Comparison of ENCODE assay signal across 14 mouse cellular contexts in the genomic region with DNA sequence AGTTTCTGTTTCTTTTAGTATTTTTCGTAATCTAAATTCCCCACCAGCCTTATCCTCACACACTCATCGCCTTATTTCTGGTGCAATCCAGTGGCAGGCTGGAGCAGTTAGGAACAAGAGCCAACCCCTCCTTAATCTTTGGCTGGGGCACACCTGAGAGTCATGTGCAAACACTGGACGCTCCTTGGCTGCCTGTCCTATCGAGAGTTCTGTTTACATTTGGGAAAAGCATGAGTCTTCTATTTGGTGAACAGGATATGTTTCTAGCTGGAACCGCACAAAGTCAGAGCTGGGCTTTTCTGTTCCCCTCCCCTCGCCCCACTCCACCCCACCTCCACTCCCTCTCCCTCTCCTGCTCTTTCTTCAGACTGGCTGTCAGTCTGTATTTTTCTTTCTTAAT. TPM values are rescaled to one million over a fixed set of nuclear protein-coding genes. Genes with fewer than 3 reads are reported as not detected.
DNase-seq lines count a peak whose midpoint lies in the region; ATAC-seq and TF ChIP-seq lines count a peak whose summit lies in the region.
"Had no signal": no experiment of that assay in that cellular context is flagged by ENCODE, and none has a peak within 500 bp of the region (broad histone marks: within the 10 kb centered on the region; RNA-seq: fewer than 3 reads in every experiment).

No protein-coding gene starts in this region.

- peak overlapping the region; percentile 35; the same call in 1 of the 2 replicates for H3K27ac ChIP-seq in liver, adult 2 months (replicated peaks; ENCODE audit: insufficient read depth, low read depth, low read length)
- H3K27ac ChIP-seq in liver, embryonic 11.5 days (ENCODE audit: low read depth, low read length), result no peak overlapping the region
- no peak overlapping the region for H3K27ac ChIP-seq in heart, embryonic 14.5 days (replicated peaks in 1 of 2; ENCODE audit: control insufficient read depth in 1 of 2, insufficient read depth in 1 of 2, low read depth in 2 of 2, low read length in 2 of 2)
- H3K27ac ChIP-seq in stomach, postnatal 0 days (replicated peaks), result peak overlapping the region; percentile 82
- H3K27ac ChIP-seq: embryonic facial prominence, embryonic 12.5 days; kidney, postnatal 0 days; left cerebral cortex, adult 2 months; liver, embryonic 13.5 days had no signal

- DNase-seq in liver, adult 2 months (ENCODE audit: extremely low read depth, low read depth, low spot score), result peak; percentile 84
- no peak for DNase-seq in liver, embryonic 11.5 days (ENCODE audit: low spot score)
- peak; percentile 67 for DNase-seq in lung, adult 2 months
- peak; percentile 76 for DNase-seq in stomach, postnatal 0 days (ENCODE audit: low spot score)
- no peak for DNase-seq in thymus, postnatal 0 days (ENCODE audit: low spot score)
- DNase-seq in frontal cortex, adult 2 months (ENCODE audit: extremely low spot score in 1 of 2, low spot score in 1 of 2), result no peak
- DNase-seq: cerebellum, adult 2 months; forebrain, postnatal 0 days; liver, embryonic 13.5 days; thymus, adult 18-20 months had no signal

- H3K4me3 ChIP-seq in liver, adult 2 months (ENCODE audit: insufficient read depth, low read depth, low read length), result no peak overlapping the region
- no peak overlapping the region for H3K4me3 ChIP-seq in liver, embryonic 11.5 days (ENCODE audit: low read depth, low read length)
- H3K4me3 ChIP-seq in heart, embryonic 14.5 days (ENCODE audit: control insufficient read depth in 1 of 2, insufficient read depth in 1 of 2, low read depth in 1 of 2, low read length in 2 of 2), result no peak overlapping the region
- no peak overlapping the region for H3K4me3 ChIP-seq in lung, adult 2 months (replicated peaks; ENCODE audit: extremely low read depth, low read depth, low read length)
- H3K4me3 ChIP-seq in stomach, postnatal 0 days (ENCODE audit: low read depth, low read length), result no peak overlapping the region
- H3K4me3 ChIP-seq: embryonic facial prominence, embryonic 12.5 days; left cerebral cortex, adult 2 months; liver, embryonic 13.5 days had no signal

- no peak overlapping the region for H3K9ac ChIP-seq in liver, adult 2 months (ENCODE audit: low read depth, low read length)
- no peak overlapping the region for H3K9ac ChIP-seq in liver, embryonic 11.5 days (ENCODE audit: low read depth, low read length)
- no peak overlapping the region for H3K9ac ChIP-seq in heart, embryonic 14.5 days (ENCODE audit: low read length)
- H3K9ac ChIP-seq in stomach, postnatal 0 days (ENCODE audit: low read length), result no peak overlapping the region; the same call in 1 of the 2 replicates
- H3K9ac ChIP-seq: embryonic facial prominence, embryonic 12.5 days; forebrain, postnatal 0 days; liver, embryonic 13.5 days had no signal

- no peaks in the 10 kb centered on the region for H3K9me3 ChIP-seq in liver, embryonic 11.5 days (ENCODE audit: control insufficient read depth, low read length)
- no peaks in the 10 kb centered on the region for H3K9me3 ChIP-seq in heart, embryonic 14.5 days (ENCODE audit: control insufficient read depth, low read length)
- no peaks in the 10 kb centered on the region for H3K9me3 ChIP-seq in stomach, postnatal 0 days (ENCODE audit: control insufficient read depth, low read length)
- H3K9me3 ChIP-seq: embryonic facial prominence, embryonic 12.5 days; liver, embryonic 13.5 days had no signal

- H3K4me1 ChIP-seq in liver, adult 2 months (ENCODE audit: control insufficient read depth, insufficient read depth, low read length), result peaks cover 31% of the 10 kb centered on the region
- H3K4me1 ChIP-seq in liver, embryonic 11.5 days (replicated peaks; ENCODE audit: control insufficient read depth, insufficient read depth, low read length), result peaks cover 14% of the 10 kb centered on the region
- peaks cover 22 to 43% of the 10 kb centered on the region in 2 experiments for H3K4me1 ChIP-seq in heart, embryonic 14.5 days (ENCODE audit: control insufficient read depth in 2 of 2, insufficient read depth in 2 of 2, low read length in 2 of 2)
- peaks cover 15% of the 10 kb centered on the region for H3K4me1 ChIP-seq in lung, adult 2 months (ENCODE audit: control insufficient read depth, insufficient read depth, low read length)
- 0 out of 2 replicates have a peak, but pooled peaks cover 3% of the 10 kb centered on the region for H3K4me1 ChIP-seq in stomach, postnatal 0 days (replicated peaks; ENCODE audit: control insufficient read depth, insufficient read depth)

- 22% methylated on average over 6 of the region's 6 CpGs for WGBS in liver, adult 2 months
- WGBS in liver, embryonic 11.5 days, result 53% methylated on average over 6 of the region's 6 CpGs
- 44% methylated on average over 6 of the region's 6 CpGs for WGBS in heart, embryonic 14.5 days
- WGBS in lung, adult 2 months, result 29% methylated on average over 6 of the region's 6 CpGs
- 16% methylated on average over 6 of the region's 6 CpGs for WGBS in stomach, postnatal 0 days

- peaks cover 32% of the 10 kb centered on the region for H3K79me2 ChIP-seq in liver, adult 2 months (ENCODE audit: control insufficient read depth, insufficient read depth, low read length)

- no peak for ATAC-seq in liver, embryonic 11.5 days (replicated peaks; ENCODE audit: low FRiP score)
- ATAC-seq in heart, embryonic 14.5 days (ENCODE audit: insufficient number of reproducible peaks, insufficient read depth, low FRiP score, low read depth), result no peak
- peak; percentile 95 for ATAC-seq in stomach, postnatal 0 days (ENCODE audit: low FRiP score, low TSS enrichment)
- ATAC-seq: forebrain, postnatal 0 days had no signal

- H3K36me3 ChIP-seq in liver, adult 2 months (ENCODE audit: control insufficient read depth, insufficient read depth, low read length), result no peaks in the 10 kb centered on the region
- no peaks in the 10 kb centered on the region for H3K36me3 ChIP-seq in liver, embryonic 11.5 days (ENCODE audit: control insufficient read depth, insufficient read depth, low read length)
- no peaks in the 10 kb centered on the region for H3K36me3 ChIP-seq in heart, embryonic 14.5 days (ENCODE audit: control insufficient read depth, insufficient read depth, low read length)
- H3K36me3 ChIP-seq in stomach, postnatal 0 days (ENCODE audit: control insufficient read depth, insufficient read depth, low read length), result no peaks in the 10 kb centered on the region
- H3K36me3 ChIP-seq: embryonic facial prominence, embryonic 12.5 days; liver, embryonic 13.5 days had no signal

- H3K4me2 ChIP-seq in liver, embryonic 11.5 days, result no peak overlapping the region
- H3K4me2 ChIP-seq in heart, embryonic 14.5 days (ENCODE audit: low read length), result peak overlapping the region; percentile 12; the same call in 1 of the 2 replicates
- peak overlapping the region; percentile 25 for H3K4me2 ChIP-seq in stomach, postnatal 0 days (replicated peaks; ENCODE audit: low read depth)
- H3K4me2 ChIP-seq: embryonic facial prominence, embryonic 12.5 days; liver, embryonic 13.5 days had no signal

- H3K27me3 ChIP-seq in liver, adult 2 months (ENCODE audit: control insufficient read depth, insufficient read depth, low read length), result no peaks in the 10 kb centered on the region
- no peaks in the 10 kb centered on the region for H3K27me3 ChIP-seq in liver, embryonic 11.5 days (replicated peaks; ENCODE audit: control insufficient read depth, insufficient read depth, low read length)
- H3K27me3 ChIP-seq in heart, embryonic 14.5 days (ENCODE audit: control insufficient read depth, insufficient read depth, low read length), result no peaks in the 10 kb centered on the region
- H3K27me3 ChIP-seq in stomach, postnatal 0 days (ENCODE audit: control insufficient read depth, insufficient read depth, low read length), result no peaks in the 10 kb centered on the region
- H3K27me3 ChIP-seq: embryonic facial prominence, embryonic 12.5 days; liver, embryonic 13.5 days had no signal

- no peak for TF ChIP-seq POLR2A in liver, adult 2 months (IDR thresholded peaks at IDR 0.05; ENCODE audit: extremely low read depth, insufficient read depth, low read length)
- TF ChIP-seq POLR2A in lung, adult 2 months (IDR thresholded peaks at IDR 0.05; ENCODE audit: borderline replicate concordance, extremely low read depth, low read depth, low read length), result no peak

- no peak for TF ChIP-seq EP300 in stomach, postnatal 0 days (optimal IDR thresholded peaks at IDR 0.05)

- no peak for TF ChIP-seq CTCF in liver, adult 2 months (IDR thresholded peaks at IDR 0.05; ENCODE audit: low read depth, low read length)
- TF ChIP-seq CTCF in lung, adult 2 months (IDR thresholded peaks at IDR 0.05; ENCODE audit: insufficient read depth, low read length), result no peak
- TF ChIP-seq CTCF in stomach, postnatal 0 days (IDR thresholded peaks at IDR 0.05; ENCODE audit: low read depth), result no peak

RNA-seq across cellular contexts. Expression of a gene that starts 22.5 kb away (rescaled TPM):
- total RNA-seq in liver, adult 2 months (2014; rRNA removed), result 25.4 and 26.4 TPM in 2 replicates
- 2.8 and 2.9 TPM in 2 replicates for polyA plus RNA-seq in liver, adult 2 months (2012; rRNA removed)
- polyA plus RNA-seq in liver, embryonic 11.5 days (2014; fragmentation: Nextera tagmentation; extraction: Ambion mirVana), result 1.2 and 1.8 TPM in 2 replicates
- 4.4 and 4.5 TPM in 2 replicates for polyA plus RNA-seq in heart, embryonic 14.5 days (2014; fragmentation: Nextera tagmentation; extraction: Ambion mirVana)
- polyA plus RNA-seq in lung, adult 2 months (2012; rRNA removed), result 6.4 and 9.5 TPM in 2 replicates
- 2.4 and 3.1 TPM in 2 replicates for polyA plus RNA-seq in stomach, postnatal 0 days (2015; fragmentation: Nextera tagmentation; extraction: Ambion mirVana)
- polyA plus RNA-seq in thymus, postnatal 0 days (2015; fragmentation: Nextera tagmentation; extraction: Ambion mirVana), result 2.8 and 3.3 TPM in 2 replicates
- polyA plus RNA-seq in frontal cortex, adult 2 months (2012; rRNA removed), result 10.5 and 10.9 TPM in 2 replicates

RNA-seq across cellular contexts. Expression of a gene that starts 49.3 kb away (rescaled TPM):
- 112 and 114 TPM in 2 replicates for total RNA-seq in liver, adult 2 months (2014; rRNA removed)
- 118 and 129 TPM in 2 replicates for polyA plus RNA-seq in liver, adult 2 months (2012; rRNA removed)
- polyA plus RNA-seq in liver, embryonic 11.5 days (2014; fragmentation: Nextera tagmentation; extraction: Ambion mirVana), result 40.8 and 43.8 TPM in 2 replicates
- polyA plus RNA-seq in heart, embryonic 14.5 days (2014; fragmentation: Nextera tagmentation; extraction: Ambion mirVana), result 42.6 and 44.5 TPM in 2 replicates
- 24.9 and 36.7 TPM in 2 replicates for polyA plus RNA-seq in lung, adult 2 months (2012; rRNA removed)
- 56.0 and 60.8 TPM in 2 replicates for polyA plus RNA-seq in stomach, postnatal 0 days (2015; fragmentation: Nextera tagmentation; extraction: Ambion mirVana)
- 67.6 and 82.6 TPM in 2 replicates for polyA plus RNA-seq in thymus, postnatal 0 days (2015; fragmentation: Nextera tagmentation; extraction: Ambion mirVana)
- 31.8 and 36.1 TPM in 2 replicates for polyA plus RNA-seq in frontal cortex, adult 2 months (2012; rRNA removed)

Comparison
In these comparisons a context has a peak if more than half of its experiments do, and no peak if none do; other contexts are left out.
1. DNase-seq: peak in liver, adult 2 months (single experiment), lung, adult 2 months (single experiment) and stomach, postnatal 0 days (single experiment); none in liver, embryonic 11.5 days (single experiment), thymus, postnatal 0 days (single experiment) and frontal cortex, adult 2 months (0 of 2).
2. H3K27ac ChIP-seq: peak in liver, adult 2 months (single experiment) and stomach, postnatal 0 days (single experiment); none in liver, embryonic 11.5 days (single experiment) and heart, embryonic 14.5 days (0 of 2).